Mouse (Mus musculus) liver, adult 2 months (tissue): ENCODE measurements around the gene Erich6.
A peak's percentile ranks its signal among the peaks of the same experiment; 100 is the strongest.

ENCODE experiments used
- CTCF ChIP-seq: fragments of 200-500 bp; IDR thresholded peaks from 2 replicates; pipeline ENCODE4 v1.5.1; 2011; ENCODE audit warnings: low read depth, low read length, control low read depth
- POLR2A ChIP-seq: fragments of 200-500 bp; IDR thresholded peaks from 2 replicates; pipeline ENCODE4 v1.6.1; 2011; ENCODE audit warnings: low read length, control low read depth; ENCODE audit not compliant: insufficient read depth; ENCODE audit errors: extremely low read depth

- TF ChIP-seq CTCF: no peak
- TF ChIP-seq POLR2A: peak; percentile 96
Measured at GRCm38 (mm10) chr3:58576137-58577066, 60.6 kb downstream of the Erich6 start, which contains the start of gene Selenot.
